Mouse (Mus musculus): ENCODE measurements around the gene Ppfibp1. TPM values are rescaled to one million over a fixed set of nuclear protein-coding genes. Genes with fewer than 3 reads are reported as not detected.

The Ppfibp1 gene
- polyA plus RNA-seq, 1 experiment from 2014 or later, result 62.7 TPM

DNA sequence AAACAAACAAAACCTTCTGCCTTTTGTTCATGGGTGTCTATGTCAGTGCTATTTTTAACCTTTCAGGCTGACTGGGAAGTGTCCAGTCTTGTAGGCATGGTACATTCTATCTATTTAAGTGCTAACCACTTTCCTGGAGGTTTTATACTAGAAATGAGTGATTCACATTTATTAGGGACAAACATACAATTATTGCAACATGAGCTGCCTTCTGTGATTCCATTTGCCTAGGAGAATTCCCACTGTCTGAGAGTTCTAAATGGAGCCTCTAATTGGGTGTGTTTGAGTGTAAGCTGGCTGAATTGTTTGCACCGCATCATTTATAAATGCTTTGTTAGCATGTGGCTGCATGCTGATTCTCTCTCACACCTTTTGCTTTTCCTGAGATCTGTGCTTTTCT lies 27.5 kb downstream of the Ppfibp1 start:
- Histone ChIP-seq H3K4me1 (ENCODE audit: control insufficient read depth in 2 of 2, insufficient read depth in 2 of 2, low read length in 2 of 2) (peaks cover 9 to 50% of the 10 kb centered on the region in 2 experiments), H3K27me3 (ENCODE audit: control insufficient read depth, insufficient read depth, low read length) (no peaks in the 10 kb centered on the region)

DNA sequence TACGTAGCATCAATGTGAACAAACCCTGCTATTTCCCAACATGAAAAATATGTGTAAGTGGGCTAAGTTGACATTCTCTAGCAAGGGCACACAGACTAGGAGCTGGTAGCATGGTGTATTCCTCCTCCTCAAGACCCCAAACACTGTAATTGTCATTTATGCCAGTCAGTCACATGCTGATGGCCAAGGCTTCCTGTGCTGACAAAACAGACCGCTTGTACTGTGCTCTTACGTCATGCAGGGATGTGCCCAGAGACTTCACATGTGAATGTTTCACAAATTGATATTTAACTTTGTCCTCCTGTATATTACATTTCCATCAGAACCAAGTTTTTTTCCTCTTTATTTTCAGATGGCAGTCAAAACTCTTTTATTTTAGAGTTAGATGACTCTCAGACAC lies 29.1 kb downstream of the Ppfibp1 start:
- Histone ChIP-seq H3K4me3 (ENCODE audit: control insufficient read depth in 1 of 2, insufficient read depth in 1 of 2, low read depth in 1 of 2, low read length in 2 of 2) (no peak overlapping the region), H3K9ac (ENCODE audit: low read length) (no peak overlapping the region), H3K4me1 (ENCODE audit: control insufficient read depth in 2 of 2, insufficient read depth in 2 of 2, low read length in 2 of 2) (peaks cover 6 to 34% of the 10 kb centered on the region in 2 experiments), H3K27me3 (ENCODE audit: control insufficient read depth, insufficient read depth, low read length) (no peaks in the 10 kb centered on the region), H3K36me3 (ENCODE audit: control insufficient read depth, insufficient read depth, low read length) (peaks cover 7% of the 10 kb centered on the region; the same call in 1 of the 2 replicates), H3K4me2 (ENCODE audit: low read length) (no peak overlapping the region), H3K9me3 (ENCODE audit: control insufficient read depth, low read length) (no peaks in the 10 kb centered on the region), H3K27ac (replicated peaks in 1 of 2; ENCODE audit: control insufficient read depth in 1 of 2, insufficient read depth in 1 of 2, low read depth in 2 of 2, low read length in 2 of 2) (no peak overlapping the region)
- ATAC-seq (ENCODE audit: insufficient number of reproducible peaks, insufficient read depth, low FRiP score, low read depth), result no peak
- 84% methylated on average over 3 of the region's 3 CpGs for WGBS

More for the DNA sequence above, 27.5 kb downstream of the Ppfibp1 start:
- Histone ChIP-seq H3K4me2 (ENCODE audit: low read length) (no peak overlapping the region), H3K4me3 (ENCODE audit: control insufficient read depth in 1 of 2, insufficient read depth in 1 of 2, low read depth in 1 of 2, low read length in 2 of 2) (no peak overlapping the region), H3K9me3 (ENCODE audit: control insufficient read depth, low read length) (no peaks in the 10 kb centered on the region), H3K9ac (ENCODE audit: low read length) (no peak overlapping the region), H3K36me3 (ENCODE audit: control insufficient read depth, insufficient read depth, low read length) (peaks cover 7% of the 10 kb centered on the region; the same call in 1 of the 2 replicates), H3K27ac (replicated peaks in 1 of 2; ENCODE audit: control insufficient read depth in 1 of 2, insufficient read depth in 1 of 2, low read depth in 2 of 2, low read length in 2 of 2) (no peak overlapping the region)
- WGBS, result 95% methylated on average over 1 of the region's 1 CpGs
- no peak for ATAC-seq (ENCODE audit: insufficient number of reproducible peaks, insufficient read depth, low FRiP score, low read depth)

DNA sequence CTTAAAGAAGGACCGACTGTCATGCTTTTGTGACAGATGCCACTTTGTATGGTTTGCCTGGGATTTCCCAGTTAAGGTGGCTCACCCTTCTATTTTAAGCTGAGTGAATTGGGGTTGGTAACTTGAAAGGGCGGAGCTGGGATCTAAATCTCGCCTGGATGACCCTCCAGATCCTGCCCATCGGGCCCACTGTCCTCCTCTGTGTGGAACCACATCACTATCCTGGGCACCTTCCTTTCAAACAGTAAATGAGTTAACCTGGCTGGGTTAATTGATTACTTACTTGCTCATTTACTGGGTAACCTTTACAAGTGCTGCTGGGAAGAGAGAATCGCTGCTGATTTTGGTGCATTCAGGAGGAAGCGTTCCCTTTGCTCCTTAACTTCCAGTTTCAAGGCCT lies 30.1 kb downstream of the Ppfibp1 start:
- Histone ChIP-seq H3K9ac (ENCODE audit: low read length) (no peak overlapping the region), H3K27ac (replicated peaks in 1 of 2; ENCODE audit: control insufficient read depth in 1 of 2, insufficient read depth in 1 of 2, low read depth in 2 of 2, low read length in 2 of 2) (no peak overlapping the region), H3K27me3 (ENCODE audit: control insufficient read depth, insufficient read depth, low read length) (no peaks in the 10 kb centered on the region), H3K36me3 (ENCODE audit: control insufficient read depth, insufficient read depth, low read length) (peaks cover 7% of the 10 kb centered on the region; the same call in 1 of the 2 replicates), H3K4me3 (ENCODE audit: control insufficient read depth in 1 of 2, insufficient read depth in 1 of 2, low read depth in 1 of 2, low read length in 2 of 2) (no peak overlapping the region), H3K4me2 (ENCODE audit: low read length) (no peak overlapping the region), H3K4me1 (ENCODE audit: control insufficient read depth in 2 of 2, insufficient read depth in 2 of 2, low read length in 2 of 2) (peaks cover 0 to 25% of the 10 kb centered on the region in 2 experiments; a peak in 3 of 4 replicates), H3K9me3 (ENCODE audit: control insufficient read depth, low read length) (no peaks in the 10 kb centered on the region)
- WGBS, result 77% methylated on average over 6 of the region's 6 CpGs
- ATAC-seq (ENCODE audit: insufficient number of reproducible peaks, insufficient read depth, low FRiP score, low read depth), result no peak

DNA sequence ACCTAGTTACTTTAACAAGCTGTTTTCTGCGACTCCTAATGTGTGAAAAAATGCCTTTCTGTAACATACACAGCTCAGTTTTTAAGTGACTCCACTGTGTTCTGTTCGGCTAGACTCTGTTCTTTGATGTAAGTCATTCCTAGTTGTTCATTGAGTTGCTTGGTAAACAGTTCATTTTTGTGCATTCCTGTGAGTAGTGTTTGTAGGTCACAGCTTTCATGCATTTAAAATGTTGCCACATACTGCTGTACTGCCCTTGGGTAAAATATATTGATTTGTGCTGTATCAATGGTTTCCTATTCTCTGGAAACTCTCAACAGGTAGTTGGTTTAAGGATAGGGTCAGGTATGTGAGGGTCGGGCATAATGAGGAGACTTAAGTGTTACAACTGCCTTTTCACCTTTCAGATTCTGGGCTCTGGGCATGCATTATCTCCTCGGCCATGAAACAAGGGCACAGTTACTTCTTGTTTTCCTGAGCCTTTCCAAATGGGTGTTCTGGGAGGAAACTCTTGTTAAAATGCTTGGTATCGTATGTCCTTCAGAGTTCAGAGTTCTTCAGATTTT lies 38.2 kb downstream of the Ppfibp1 start:
- Histone ChIP-seq H3K9ac (ENCODE audit: low read length) (no peak overlapping the region), H3K9me3 (ENCODE audit: control insufficient read depth, low read length) (no peaks in the 10 kb centered on the region), H3K4me3 (ENCODE audit: control insufficient read depth in 1 of 2, insufficient read depth in 1 of 2, low read depth in 1 of 2, low read length in 2 of 2) (no peak overlapping the region), H3K4me2 (ENCODE audit: low read length) (no peak overlapping the region), H3K27ac (replicated peaks in 1 of 2; ENCODE audit: control insufficient read depth in 1 of 2, insufficient read depth in 1 of 2, low read depth in 2 of 2, low read length in 2 of 2) (no peak overlapping the region), H3K36me3 (ENCODE audit: control insufficient read depth, insufficient read depth, low read length) (no peaks in the 10 kb centered on the region), H3K4me1 (ENCODE audit: control insufficient read depth in 2 of 2, insufficient read depth in 2 of 2, low read length in 2 of 2) (peaks cover 8 to 17% of the 10 kb centered on the region in 2 experiments), H3K27me3 (ENCODE audit: control insufficient read depth, insufficient read depth, low read length) (no peaks in the 10 kb centered on the region)
- no peak for ATAC-seq (ENCODE audit: insufficient number of reproducible peaks, insufficient read depth, low FRiP score, low read depth)
- WGBS, result 67% methylated on average over 5 of the region's 5 CpGs

DNA sequence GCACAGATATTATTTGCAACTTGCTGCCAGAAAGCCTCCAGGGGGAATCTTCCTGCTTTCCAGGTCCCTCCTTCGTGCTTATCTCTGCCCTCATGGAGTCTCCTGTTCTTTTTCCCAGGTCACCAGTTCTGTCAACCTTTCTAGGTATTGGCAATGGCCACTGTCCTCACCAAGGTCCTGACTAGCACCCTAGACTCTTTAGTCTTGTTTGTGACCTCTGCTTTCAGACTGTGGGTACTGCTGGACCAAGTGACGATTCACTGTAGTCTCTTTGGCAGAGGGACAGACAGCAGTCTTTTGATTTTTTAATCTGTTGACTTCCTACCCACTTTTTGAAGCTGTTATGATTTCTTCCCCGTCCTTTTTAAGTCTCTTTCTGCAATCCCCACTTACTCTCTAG lies 39.8 kb downstream of the Ppfibp1 start:
- ATAC-seq (ENCODE audit: insufficient number of reproducible peaks, insufficient read depth, low FRiP score, low read depth), result no peak
- Histone ChIP-seq H3K4me3 (ENCODE audit: control insufficient read depth in 1 of 2, insufficient read depth in 1 of 2, low read depth in 1 of 2, low read length in 2 of 2) (no peak overlapping the region), H3K9ac (ENCODE audit: low read length) (no peak overlapping the region), H3K27ac (replicated peaks in 1 of 2; ENCODE audit: control insufficient read depth in 1 of 2, insufficient read depth in 1 of 2, low read depth in 2 of 2, low read length in 2 of 2) (peak overlapping the region; percentile 22 to 35; a peak in 2 of 4 replicates), H3K4me1 (ENCODE audit: control insufficient read depth in 2 of 2, insufficient read depth in 2 of 2, low read length in 2 of 2) (peaks cover 10 to 27% of the 10 kb centered on the region in 2 experiments), H3K36me3 (ENCODE audit: control insufficient read depth, insufficient read depth, low read length) (no peaks in the 10 kb centered on the region), H3K27me3 (ENCODE audit: control insufficient read depth, insufficient read depth, low read length) (no peaks in the 10 kb centered on the region), H3K9me3 (ENCODE audit: control insufficient read depth, low read length) (no peaks in the 10 kb centered on the region), H3K4me2 (ENCODE audit: low read length) (no peak overlapping the region)
- 32% methylated on average over 3 of the region's 3 CpGs for WGBS

DNA sequence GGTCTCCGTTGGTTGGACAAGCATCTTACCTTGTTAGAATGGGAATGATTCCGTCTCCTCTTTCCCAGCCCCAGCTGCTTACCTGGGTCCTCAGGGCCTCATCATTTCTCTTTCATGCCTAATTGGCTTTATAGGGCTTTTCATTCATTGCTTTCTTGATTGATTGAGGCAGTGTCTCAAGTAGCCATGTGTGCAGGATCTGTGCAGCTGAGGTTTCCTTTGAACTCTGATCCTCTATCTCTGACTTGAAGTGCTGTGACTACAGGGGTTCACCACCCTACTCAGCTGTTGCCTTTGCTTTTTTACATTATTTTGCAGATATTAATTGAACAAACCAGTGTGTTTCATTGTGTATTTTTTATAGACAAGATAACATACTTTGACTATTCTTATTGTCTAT lies 40.7 kb downstream of the Ppfibp1 start:
- Histone ChIP-seq H3K9me3 (ENCODE audit: control insufficient read depth, low read length) (no peaks in the 10 kb centered on the region), H3K27ac (replicated peaks in 1 of 2; ENCODE audit: control insufficient read depth in 1 of 2, insufficient read depth in 1 of 2, low read depth in 2 of 2, low read length in 2 of 2) (no peak overlapping the region), H3K4me1 (ENCODE audit: control insufficient read depth in 2 of 2, insufficient read depth in 2 of 2, low read length in 2 of 2) (peaks cover 12 to 27% of the 10 kb centered on the region in 2 experiments), H3K36me3 (ENCODE audit: control insufficient read depth, insufficient read depth, low read length) (no peaks in the 10 kb centered on the region), H3K4me2 (ENCODE audit: low read length) (no peak overlapping the region), H3K9ac (ENCODE audit: low read length) (no peak overlapping the region), H3K4me3 (ENCODE audit: control insufficient read depth in 1 of 2, insufficient read depth in 1 of 2, low read depth in 1 of 2, low read length in 2 of 2) (no peak overlapping the region), H3K27me3 (ENCODE audit: control insufficient read depth, insufficient read depth, low read length) (no peaks in the 10 kb centered on the region)
- no peak for ATAC-seq (ENCODE audit: insufficient number of reproducible peaks, insufficient read depth, low FRiP score, low read depth)
- WGBS, result 94% methylated on average over 2 of the region's 2 CpGs

DNA sequence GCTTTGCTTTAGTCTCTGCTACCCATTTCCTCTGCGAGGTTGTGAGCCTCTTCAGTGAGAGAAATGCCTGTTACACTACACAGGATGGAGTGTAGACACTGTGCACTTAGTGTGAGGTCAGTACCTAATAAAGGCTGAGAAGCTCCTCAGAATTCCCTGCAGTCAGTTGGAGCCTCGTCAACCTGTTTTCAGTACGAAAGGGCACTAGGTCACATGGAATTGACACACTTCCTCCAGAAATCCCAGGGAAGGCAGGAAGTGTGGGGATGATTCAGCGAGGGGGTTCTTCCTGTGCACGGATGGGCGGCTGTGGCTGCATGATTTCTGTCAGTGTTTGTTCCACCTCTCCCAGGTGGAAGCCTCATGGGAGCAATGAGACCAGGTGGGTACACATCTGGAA lies 44.8 kb downstream of the Ppfibp1 start:
- H3K9me3 ChIP-seq (ENCODE audit: control insufficient read depth, low read length), result no peaks in the 10 kb centered on the region
- peaks cover 10 to 21% of the 10 kb centered on the region in 2 experiments for H3K4me1 ChIP-seq (ENCODE audit: control insufficient read depth in 2 of 2, insufficient read depth in 2 of 2, low read length in 2 of 2)
- peak; percentile 69 for ATAC-seq (ENCODE audit: insufficient number of reproducible peaks, insufficient read depth, low FRiP score, low read depth)
- no peaks in the 10 kb centered on the region for H3K36me3 ChIP-seq (ENCODE audit: control insufficient read depth, insufficient read depth, low read length)
- H3K9ac ChIP-seq (ENCODE audit: low read length), result no peak overlapping the region
- H3K4me2 ChIP-seq (ENCODE audit: low read length), result no peak overlapping the region
- H3K27ac ChIP-seq (replicated peaks in 1 of 2; ENCODE audit: control insufficient read depth in 1 of 2, insufficient read depth in 1 of 2, low read depth in 2 of 2, low read length in 2 of 2), result peak overlapping the region; percentile 66 to 71
- no peak overlapping the region for H3K4me3 ChIP-seq (ENCODE audit: control insufficient read depth in 1 of 2, insufficient read depth in 1 of 2, low read depth in 1 of 2, low read length in 2 of 2)
- H3K27me3 ChIP-seq (ENCODE audit: control insufficient read depth, insufficient read depth, low read length), result no peaks in the 10 kb centered on the region
- 49% methylated on average over 6 of the region's 6 CpGs for WGBS

DNA sequence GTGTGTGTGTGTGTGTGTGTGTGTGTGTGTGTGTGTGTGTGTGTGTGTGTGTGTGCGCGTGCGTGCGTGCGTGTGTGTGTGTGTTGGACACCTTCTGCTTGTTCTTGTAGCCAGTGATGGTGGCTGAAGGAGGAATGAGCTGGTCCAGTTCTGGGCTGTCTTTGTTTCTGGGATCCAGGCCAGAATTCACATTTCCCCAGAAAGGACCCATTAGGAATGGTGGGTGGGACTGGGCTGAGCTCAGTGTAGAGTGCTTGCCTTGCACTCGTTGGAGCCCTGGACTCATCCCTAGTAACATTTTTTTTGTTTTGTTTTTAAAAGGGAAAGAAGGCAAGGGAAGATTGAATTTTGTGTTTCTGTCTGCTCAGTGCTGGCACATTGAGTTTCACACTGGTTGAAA lies 47.7 kb downstream of the Ppfibp1 start:
- H3K36me3 ChIP-seq (ENCODE audit: control insufficient read depth, insufficient read depth, low read length), result peaks cover 12% of the 10 kb centered on the region
- ATAC-seq (ENCODE audit: insufficient number of reproducible peaks, insufficient read depth, low FRiP score, low read depth), result peak; percentile 58; the same call in 1 of the 2 replicates
- H3K27me3 ChIP-seq (ENCODE audit: control insufficient read depth, insufficient read depth, low read length), result no peaks in the 10 kb centered on the region
- H3K4me3 ChIP-seq (ENCODE audit: control insufficient read depth in 1 of 2, insufficient read depth in 1 of 2, low read depth in 1 of 2, low read length in 2 of 2), result no peak overlapping the region
- H3K27ac ChIP-seq (replicated peaks in 1 of 2; ENCODE audit: control insufficient read depth in 1 of 2, insufficient read depth in 1 of 2, low read depth in 2 of 2, low read length in 2 of 2), result no peak overlapping the region
- H3K4me1 ChIP-seq (ENCODE audit: control insufficient read depth in 2 of 2, insufficient read depth in 2 of 2, low read length in 2 of 2), result peaks cover 9 to 16% of the 10 kb centered on the region in 2 experiments
- H3K4me2 ChIP-seq (ENCODE audit: low read length), result no peak overlapping the region
- no peaks in the 10 kb centered on the region for H3K9me3 ChIP-seq (ENCODE audit: control insufficient read depth, low read length)
- WGBS, result 76% methylated on average over 4 of the region's 6 CpGs
- H3K9ac ChIP-seq (ENCODE audit: low read length), result no peak overlapping the region

Data from heart, embryonic 14.5 days (tissue).